Mouse (Mus musculus) kidney, embryonic 16.5 days (tissue): Measurements from ENCODE around the gene Slc31a2. TPM values are rescaled to one million over a fixed set of nuclear protein-coding genes. Genes with fewer than 3 reads are reported as not detected.
A peak's percentile ranks its signal among the peaks of the same experiment; 100 is the strongest.
"Not testable (repeated sequence)": the region's sequence is repeated elsewhere in the genome, so short reads cannot be mapped to it uniquely, and the experiment has no call there.

Source experiments
- ATAC-seq: fragments of 200-750 bp; cut with Nextera tagmentation; 2 replicates; pipeline ENCODE4 v1.8.0; 2017; ENCODE audit warnings: moderate TSS enrichment; ENCODE audit not compliant: low FRiP score, low TSS enrichment
- H3K27ac ChIP-seq: fragments of 300-500 bp; sonication (generic); 2 replicates; pipeline ENCODE4 v1.5.1; 2014; ENCODE audit warnings: low read length
- H3K27me3 ChIP-seq: fragments of 300-500 bp; sonication (generic); 2 replicates; pipeline ENCODE4 v1.6.1; 2014; ENCODE audit warnings: low read length, control low read depth, mixed read lengths; ENCODE audit not compliant: insufficient read depth
- H3K36me3 ChIP-seq: fragments of 300-500 bp; sonication (generic); 2 replicates; pipeline ENCODE4 v1.6.1; 2014; ENCODE audit warnings: low read length, control low read depth, mixed read lengths; ENCODE audit not compliant: insufficient read depth
- H3K4me1 ChIP-seq: fragments of 300-500 bp; sonication (generic); 2 replicates; pipeline ENCODE4 v1.6.1; 2014; ENCODE audit warnings: low read length, control low read depth, mixed read lengths; ENCODE audit not compliant: insufficient read depth
- H3K4me2 ChIP-seq: fragments of 300-500 bp; sonication (generic); replicated peaks from 2 replicates; pipeline ENCODE4 v1.6.1; 2014; ENCODE audit warnings: low read depth, low read length
- H3K4me3 ChIP-seq: fragments of 300-500 bp; sonication (generic); 2 replicates; pipeline ENCODE4 v1.5.1; 2014; ENCODE audit warnings: mild to moderate bottlenecking, low read length
- H3K9ac ChIP-seq: fragments of 300-500 bp; sonication (generic); replicated peaks from 2 replicates; pipeline ENCODE4 v1.6.1; 2014; ENCODE audit warnings: low read length
- H3K9me3 ChIP-seq: fragments of 300-500 bp; sonication (generic); 2 replicates; pipeline ENCODE4 v1.6.1; 2016; ENCODE audit warnings: low read length, control low read depth
- WGBS: fragments of 180-500 bp; shearing (Covaris S2); extraction: QIAGEN DNeasy Blood & Tissue Kit; methylation state at CpG from one replicate; pipeline ENCODE4 v1.1.7; 2014; 5-methylcytosine and 5-hydroxymethylcytosine counted together
- polyA plus RNA-seq: library from polyadenylated mRNA; unstranded; fragments of >200 nt; fragmentation: Nextera tagmentation; extraction: Ambion mirVana; gene quantifications from 2 replicates; pipeline ENCODE4 v1.2.1, GENCODE M21; 2015

Slc31a2 gene
- polyA plus RNA-seq, 1 experiment from 2014 or later, result 31.9 TPM

GRCm38 (mm10) chr4:62254551-62254950 is 7.8 kb upstream of the Slc31a2 start:
- WGBS, result 67% methylated on average over 8 of the region's 8 CpGs
- no peak for ATAC-seq

GRCm38 (mm10) chr4:62256931-62257330 is 5.4 kb upstream of the Slc31a2 start:
- H3K4me3 ChIP-seq, result no peak overlapping the region
- H3K9ac ChIP-seq, result no peak overlapping the region
- H3K4me1 ChIP-seq, result no peaks in the 10 kb centered on the region
- H3K9me3 ChIP-seq, result no peaks in the 10 kb centered on the region
- H3K36me3 ChIP-seq, result no peaks in the 10 kb centered on the region
- WGBS, result 30% methylated on average over 8 of the region's 8 CpGs
- no peak overlapping the region for H3K4me2 ChIP-seq
- ATAC-seq, result no peak
- no peaks in the 10 kb centered on the region for H3K27me3 ChIP-seq
- no peak overlapping the region for H3K27ac ChIP-seq

More at GRCm38 (mm10) chr4:62254551-62254950, 7.8 kb upstream of the Slc31a2 start:
- no peak overlapping the region for H3K4me3 ChIP-seq
- no peak overlapping the region for H3K27ac ChIP-seq
- H3K4me1 ChIP-seq, result no peaks in the 10 kb centered on the region
- H3K4me2 ChIP-seq, result no peak overlapping the region
- H3K9me3 ChIP-seq, result no peaks in the 10 kb centered on the region
- no peak overlapping the region for H3K9ac ChIP-seq
- no peaks in the 10 kb centered on the region for H3K27me3 ChIP-seq
- H3K36me3 ChIP-seq, result no peaks in the 10 kb centered on the region

GRCm38 (mm10) chr4:62263133-62263844 is 927 bp downstream of the Slc31a2 start:
- H3K4me3 ChIP-seq, result no peak overlapping the region
- H3K9ac ChIP-seq, result no peak overlapping the region
- no peaks in the 10 kb centered on the region for H3K9me3 ChIP-seq
- H3K27me3 ChIP-seq, result no peaks in the 10 kb centered on the region
- H3K27ac ChIP-seq, result no peak overlapping the region
- ATAC-seq, result peak; percentile 93
- H3K4me2 ChIP-seq, result no peak overlapping the region
- 16% methylated on average over 7 of the region's 7 CpGs for WGBS
- peaks cover 7% of the 10 kb centered on the region; the same call in 1 of the 2 replicates for H3K4me1 ChIP-seq
- H3K36me3 ChIP-seq, result no peaks in the 10 kb centered on the region

- H3K27me3 ChIP-seq, result no peaks in the 10 kb centered on the region
- no peaks in the 10 kb centered on the region for H3K9me3 ChIP-seq
- peaks cover 7% of the 10 kb centered on the region; the same call in 1 of the 2 replicates for H3K4me1 ChIP-seq
- no peak overlapping the region for H3K27ac ChIP-seq
- 69% methylated on average over 10 of the region's 10 CpGs for WGBS
- H3K9ac ChIP-seq, result no peak overlapping the region
- H3K4me3 ChIP-seq, result no peak overlapping the region
- ATAC-seq, result no peak
- H3K4me2 ChIP-seq, result no peak overlapping the region
- H3K36me3 ChIP-seq, result no peaks in the 10 kb centered on the region
Measured at GRCm38 (mm10) chr4:62265154-62265836, 2.9 kb downstream of the Slc31a2 start.

- not testable (repeated sequence) for H3K9ac ChIP-seq, H3K4me3 ChIP-seq, H3K9me3 ChIP-seq, H3K36me3 ChIP-seq, H3K27me3 ChIP-seq, H3K27ac ChIP-seq, H3K4me1 ChIP-seq, H3K4me2 ChIP-seq, ATAC-seq
- WGBS, result 79% methylated on average over 4 of the region's 7 CpGs
Measured at GRCm38 (mm10) chr4:62266016-62266415, 3.7 kb downstream of the Slc31a2 start.

GRCm38 (mm10) chr4:62267101-62267500 is 4.7 kb downstream of the Slc31a2 start:
- Histone ChIP-seq H3K9ac (no peak overlapping the region), H3K4me1 (peaks cover 7% of the 10 kb centered on the region; the same call in 1 of the 2 replicates), H3K4me2 (no peak overlapping the region), H3K36me3 (no peaks in the 10 kb centered on the region), H3K4me3 (no peak overlapping the region), H3K27me3 (no peaks in the 10 kb centered on the region), H3K27ac (no peak overlapping the region), H3K9me3 (no peaks in the 10 kb centered on the region)
- ATAC-seq, result no peak
- WGBS, result 68% methylated on average over 10 of the region's 10 CpGs

- Histone ChIP-seq H3K4me2 (no peak overlapping the region), H3K4me1 (no peaks in the 10 kb centered on the region), H3K4me3 (no peak overlapping the region), H3K9ac (no peak overlapping the region), H3K9me3 (no peaks in the 10 kb centered on the region), H3K27ac (no peak overlapping the region), H3K36me3 (no peaks in the 10 kb centered on the region), H3K27me3 (no peaks in the 10 kb centered on the region)
- 94% methylated on average over 10 of the region's 10 CpGs for WGBS
- ATAC-seq, result no peak
Measured at GRCm38 (mm10) chr4:62272696-62273095, 10.3 kb downstream of the Slc31a2 start.

GRCm38 (mm10) chr4:62273916-62274315 is 11.6 kb downstream of the Slc31a2 start:
- Histone ChIP-seq H3K9ac (no peak overlapping the region), H3K4me3 (no peak overlapping the region), H3K9me3 (no peaks in the 10 kb centered on the region), H3K27me3 (no peaks in the 10 kb centered on the region), H3K4me2 (no peak overlapping the region), H3K27ac (no peak overlapping the region), H3K4me1 (no peaks in the 10 kb centered on the region), H3K36me3 (no peaks in the 10 kb centered on the region)
- no peak for ATAC-seq
- 89% methylated on average over 10 of the region's 10 CpGs for WGBS

GRCm38 (mm10) chr4:62274841-62275536 is 12.6 kb downstream of the Slc31a2 start:
- 27% methylated on average over 12 of the region's 12 CpGs for WGBS
- no peak overlapping the region for H3K27ac ChIP-seq
- no peaks in the 10 kb centered on the region for H3K4me1 ChIP-seq
- H3K9me3 ChIP-seq, result no peaks in the 10 kb centered on the region
- peak; percentile 70; the same call in 1 of the 2 replicates for ATAC-seq
- H3K4me3 ChIP-seq, result no peak overlapping the region
- no peak overlapping the region for H3K9ac ChIP-seq
- no peak overlapping the region for H3K4me2 ChIP-seq
- no peaks in the 10 kb centered on the region for H3K36me3 ChIP-seq
- no peaks in the 10 kb centered on the region for H3K27me3 ChIP-seq
